In genomic region chr15:81749742-81750141, GRCm38 (mm10) we compare ENCODE assay signal across 13 mouse cellular contexts. TPM values are rescaled to one million over a fixed set of nuclear protein-coding genes. Genes with fewer than 3 reads are reported as not detected.
DNase-seq lines count a peak whose midpoint lies in the region; ATAC-seq and TF ChIP-seq lines count a peak whose summit lies in the region.
"Had no signal": no experiment of that assay in that cellular context is flagged by ENCODE, and none has a peak within 500 bp of the region (broad histone marks: within the 10 kb centered on the region; RNA-seq: fewer than 3 reads in every experiment).

No protein-coding gene starts in this region.

- no peaks in the 10 kb centered on the region for H3K9me3 ChIP-seq in heart, embryonic 15.5 days (replicated peaks)
- H3K9me3 ChIP-seq in midbrain, embryonic 10.5 days (replicated peaks): no peaks in the 10 kb centered on the region
- no peaks in the 10 kb centered on the region for H3K9me3 ChIP-seq in forebrain, embryonic 16.5 days (ENCODE audit: control insufficient read depth, low read length)
- H3K9me3 ChIP-seq: forebrain, embryonic 10.5 days; liver, embryonic 13.5 days had no signal

- WGBS in cerebellum, adult 2 months: 12% methylated on average over 14 of the region's 14 CpGs
- 24% methylated on average over 14 of the region's 14 CpGs for whole genome bisulfite sequencing in heart, embryonic 15.5 days
- 73% methylated on average over 14 of the region's 14 CpGs for WGBS in midbrain, embryonic 10.5 days
- WGBS in forebrain, embryonic 16.5 days: 75% methylated on average over 14 of the region's 14 CpGs

- H3K4me3 ChIP-seq in cerebellum, adult 2 months (replicated peaks; ENCODE audit: insufficient read depth, low read depth, low read length): peak overlapping the region; percentile 5
- H3K4me3 ChIP-seq in heart, embryonic 15.5 days: no peak overlapping the region
- H3K4me3 ChIP-seq in midbrain, embryonic 10.5 days: no peak overlapping the region
- H3K4me3 ChIP-seq in forebrain, embryonic 16.5 days (replicated peaks; ENCODE audit: low read length): no peak overlapping the region
- H3K4me3 ChIP-seq: forebrain, embryonic 10.5 days; liver, embryonic 13.5 days; myocyte had no signal

- no peaks in the 10 kb centered on the region for H3K27me3 ChIP-seq in cerebellum, adult 2 months (ENCODE audit: control insufficient read depth, insufficient read depth, low read length)
- H3K27me3 ChIP-seq in heart, embryonic 15.5 days: no peaks in the 10 kb centered on the region
- no peaks in the 10 kb centered on the region for H3K27me3 ChIP-seq in midbrain, embryonic 10.5 days (ENCODE audit: low read depth, poor library complexity, severe bottlenecking)
- H3K27me3 ChIP-seq in forebrain, embryonic 16.5 days (replicated peaks; ENCODE audit: control insufficient read depth, insufficient read depth, low read length): no peaks in the 10 kb centered on the region
- H3K27me3 ChIP-seq: CH12.LX; liver, embryonic 13.5 days had no signal

- no peak for TF ChIP-seq POLR2A in cerebellum, adult 2 months (IDR thresholded peaks at IDR 0.05; ENCODE audit: borderline replicate concordance, insufficient read depth, low read length)

- H3K4me1 ChIP-seq in cerebellum, adult 2 months (ENCODE audit: control insufficient read depth, insufficient read depth, low read length): peaks cover 13% of the 10 kb centered on the region
- H3K4me1 ChIP-seq in heart, embryonic 15.5 days (replicated peaks): peaks cover 26% of the 10 kb centered on the region
- H3K4me1 ChIP-seq in midbrain, embryonic 10.5 days: peaks cover 25% of the 10 kb centered on the region
- peaks cover 10% of the 10 kb centered on the region for H3K4me1 ChIP-seq in forebrain, embryonic 16.5 days (replicated peaks; ENCODE audit: control insufficient read depth, insufficient read depth, low read length)

- no peak for TF ChIP-seq CTCF in cerebellum, adult 2 months (IDR thresholded peaks at IDR 0.05; ENCODE audit: borderline replicate concordance, insufficient read depth, low read depth, low read length)

- no peak for ATAC-seq in heart, embryonic 15.5 days (replicated peaks; ENCODE audit: insufficient number of reproducible peaks, insufficient read depth, low FRiP score, low read depth)
- no peak for ATAC-seq in forebrain, embryonic 16.5 days
- ATAC-seq: inflammation-experienced regulatory T-cells, adult 6 months had no signal

- peak overlapping the region; percentile 26 for H3K4me2 ChIP-seq in heart, embryonic 15.5 days
- no peak overlapping the region for H3K4me2 ChIP-seq in forebrain, embryonic 16.5 days (ENCODE audit: low read length)
- H3K4me2 ChIP-seq: liver, embryonic 13.5 days had no signal

- H3K9ac ChIP-seq in heart, embryonic 15.5 days: no peak overlapping the region
- H3K9ac ChIP-seq in forebrain, embryonic 16.5 days (replicated peaks; ENCODE audit: low read depth, low read length): no peak overlapping the region
- H3K9ac ChIP-seq: liver, embryonic 13.5 days had no signal

- H3K36me3 ChIP-seq in heart, embryonic 15.5 days: no peaks in the 10 kb centered on the region
- H3K36me3 ChIP-seq in midbrain, embryonic 10.5 days: peaks cover 35% of the 10 kb centered on the region
- H3K36me3 ChIP-seq in forebrain, embryonic 16.5 days (ENCODE audit: control insufficient read depth, insufficient read depth): no peaks in the 10 kb centered on the region

- peak overlapping the region; percentile 76 for H3K27ac ChIP-seq in cerebellum, adult 2 months (ENCODE audit: insufficient read depth, low read length)
- H3K27ac ChIP-seq in heart, embryonic 15.5 days: peak overlapping the region; percentile 64
- no peak overlapping the region for H3K27ac ChIP-seq in midbrain, embryonic 10.5 days (replicated peaks)
- no peak overlapping the region for H3K27ac ChIP-seq in forebrain, embryonic 16.5 days (ENCODE audit: low read length)
- H3K27ac ChIP-seq: forebrain, embryonic 10.5 days; liver, embryonic 13.5 days had no signal

- DNase-seq in heart, adult 18-20 months: peak; percentile 46 to 60
- DNase-seq in heart, adult 11 months: no peak
- peak; percentile 68 to 74 for DNase-seq in cerebellum, adult 2 months
- DNase-seq in kidney, postnatal 36 days: peak; percentile 84 to 85
- DNase-seq in midbrain, embryonic 10.5 days (ENCODE audit: low spot score): no peak
- no peak for DNase-seq in lung, postnatal 36 days
- DNase-seq: liver, embryonic 13.5 days had no signal

RNA-seq across cellular contexts. Expression of gene Rangap1, which starts 4.4 kb away (rescaled TPM):
- total RNA-seq in heart, adult 18-20 months (2021): 10 to 100 TPM; 29.4 to 30.4 TPM
- 102 and 113 TPM in 2 replicates for polyA plus RNA-seq in cerebellum, adult 2 months (2012; rRNA removed)
- 66.4 and 81.4 TPM in 2 replicates for polyA plus RNA-seq in heart, embryonic 15.5 days (2015; fragmentation: Nextera tagmentation; extraction: Ambion mirVana)
- polyA plus RNA-seq in midbrain, embryonic 10.5 days (2016; fragmentation: Nextera tagmentation; extraction: Ambion mirVana): 187 and 192 TPM in 2 replicates
- 123 and 143 TPM in 2 replicates for polyA plus RNA-seq in forebrain, embryonic 16.5 days (2015; fragmentation: Nextera tagmentation; extraction: Ambion mirVana)

RNA-seq across cellular contexts. Expression of gene Zc3h7b, which starts 4.9 kb away (rescaled TPM):
- 10 to 100 TPM; 57.2 to 68.1 TPM for total RNA-seq in heart, adult 18-20 months (2021)
- 67.0 and 72.1 TPM in 2 replicates for polyA plus RNA-seq in cerebellum, adult 2 months (2012; rRNA removed)
- 18.2 and 22.8 TPM in 2 replicates for polyA plus RNA-seq in heart, embryonic 15.5 days (2015; fragmentation: Nextera tagmentation; extraction: Ambion mirVana)
- 36.3 and 41.4 TPM in 2 replicates for polyA plus RNA-seq in midbrain, embryonic 10.5 days (2016; fragmentation: Nextera tagmentation; extraction: Ambion mirVana)
- polyA plus RNA-seq in forebrain, embryonic 16.5 days (2015; fragmentation: Nextera tagmentation; extraction: Ambion mirVana): 58.6 and 59.1 TPM in 2 replicates

RNA-seq across cellular contexts. Expression of gene Tef, which starts 52.5 kb away (rescaled TPM):
- 10 to 100 TPM; 67.5 to 73.0 TPM for total RNA-seq in heart, adult 18-20 months (2021)
- polyA plus RNA-seq in cerebellum, adult 2 months (2012; rRNA removed): 279 and 288 TPM in 2 replicates
- 22.9 and 25.9 TPM in 2 replicates for polyA plus RNA-seq in heart, embryonic 15.5 days (2015; fragmentation: Nextera tagmentation; extraction: Ambion mirVana)
- 15.7 and 19.0 TPM in 2 replicates for polyA plus RNA-seq in midbrain, embryonic 10.5 days (2016; fragmentation: Nextera tagmentation; extraction: Ambion mirVana)
- polyA plus RNA-seq in forebrain, embryonic 16.5 days (2015; fragmentation: Nextera tagmentation; extraction: Ambion mirVana): 32.7 and 33.3 TPM in 2 replicates

RNA-seq across cellular contexts. Expression of gene Chadl, which starts 52.7 kb away (rescaled TPM):
- 1 to 10 TPM in 1 of 2 experiments, under 1 TPM in 1; 0.92 to 2.2 TPM for total RNA-seq in heart, adult 18-20 months (2021)
- polyA plus RNA-seq in cerebellum, adult 2 months (2012; rRNA removed): 16.6 and 17.4 TPM in 2 replicates
- polyA plus RNA-seq in heart, embryonic 15.5 days (2015; fragmentation: Nextera tagmentation; extraction: Ambion mirVana): 1.4 and 2.3 TPM in 2 replicates
- 2.4 and 2.5 TPM in 2 replicates for polyA plus RNA-seq in midbrain, embryonic 10.5 days (2016; fragmentation: Nextera tagmentation; extraction: Ambion mirVana)
- polyA plus RNA-seq in forebrain, embryonic 16.5 days (2015; fragmentation: Nextera tagmentation; extraction: Ambion mirVana): 18.6 and 27.7 TPM in 2 replicates

Comparison
In these comparisons a context has a peak if more than half of its experiments do, and no peak if none do; other contexts are left out.
1. DNase-seq: peak in heart, adult 18-20 months (2 of 2), cerebellum, adult 2 months (2 of 2) and kidney, postnatal 36 days (2 of 2); none in heart, adult 11 months (single experiment), midbrain, embryonic 10.5 days (single experiment) and lung, postnatal 36 days (single experiment).
2. H3K27ac ChIP-seq: peak in cerebellum, adult 2 months (single experiment) and heart, embryonic 15.5 days (single experiment); none in midbrain, embryonic 10.5 days (single experiment) and forebrain, embryonic 16.5 days (single experiment).